Mouse (Mus musculus) erythroblast, embryonic 14.5 days (primary cell): ENCODE measurements around the gene Gm20683.

Experiments
- GATA1 ChIP-seq: IDR thresholded peaks from 2 replicates; pipeline ENCODE4 v1.6.1; 2012; ENCODE audit warnings: low read length, inconsistent platforms, mixed read lengths
- TAL1 ChIP-seq: IDR thresholded peaks from 3 replicates; pipeline ENCODE4 v1.6.1; 2012; ENCODE audit warnings: low read length, inconsistent platforms, mixed read lengths

- TF ChIP-seq GATA1: no peak
- TF ChIP-seq TAL1: no peak
Measured at GRCm38 (mm10) chr17:25827011-25827410, 14.6 kb downstream of the Gm20683 start.
